Mouse (Mus musculus): Measurements from ENCODE around the gene Tmem242.

Gene Tmem242

GRCm38 (mm10) chr17:5372951-5373350 is 67.1 kb downstream of the Tmem242 start:
- DNase-seq = no peak

DNA sequence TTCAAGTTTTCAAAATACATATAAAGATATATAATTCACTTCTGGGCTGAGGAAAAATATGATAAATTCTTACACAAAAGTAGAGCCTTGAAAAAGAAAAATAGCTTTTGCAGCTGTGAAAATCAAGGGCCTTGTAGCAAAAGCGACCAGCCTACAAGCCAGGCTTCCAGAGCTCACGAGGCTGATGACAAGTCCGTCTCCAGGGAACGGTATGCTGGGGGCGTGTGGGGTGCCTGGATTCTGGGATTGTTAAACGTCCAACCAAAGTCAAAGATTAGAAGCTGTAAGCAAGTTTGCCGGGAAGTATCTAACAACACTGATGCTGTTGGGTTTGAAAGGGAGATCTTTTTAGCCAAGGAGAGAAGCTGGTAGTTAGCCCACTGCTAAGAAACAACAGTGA is 68.5 kb downstream of the Tmem242 start:
- DNase-seq = no peak

GRCm38 (mm10) chr17:5371032-5371431 is 69.0 kb downstream of the Tmem242 start:
- no peak for DNase-seq

DNA sequence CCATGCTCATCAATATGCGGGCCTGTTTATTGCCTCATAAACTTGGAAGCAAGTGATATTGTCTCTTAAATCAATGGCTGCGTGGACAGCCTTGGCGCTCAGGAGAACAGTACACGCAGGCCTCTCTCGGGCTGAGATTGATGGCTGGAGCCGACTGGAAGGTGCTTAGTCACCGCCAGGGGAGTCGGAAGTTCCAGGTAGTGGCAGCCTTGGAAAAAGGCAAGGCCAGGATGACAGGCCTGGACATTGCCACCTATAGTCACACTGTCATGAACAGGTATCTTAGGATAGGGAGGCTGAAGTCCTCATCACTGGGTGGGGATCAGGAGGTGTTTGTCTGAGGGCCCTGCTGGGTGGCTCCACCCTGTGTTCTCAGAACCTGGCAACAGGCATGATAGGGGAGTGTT is 74.1 kb downstream of the Tmem242 start:
- no peak for DNase-seq
